Mouse (Mus musculus) stomach, embryonic 14.5 days (tissue): Measurements from ENCODE around the gene Cd81. TPM values are rescaled to one million over a fixed set of nuclear protein-coding genes. Genes with fewer than 3 reads are reported as not detected.
A peak's percentile ranks its signal among the peaks of the same experiment; 100 is the strongest.

Source experiments
- ATAC-seq: fragments of 200-750 bp; cut with Nextera tagmentation; 2 replicates; pipeline ENCODE4 v1.8.0; 2017; ENCODE audit warnings: low read depth, moderate TSS enrichment; ENCODE audit not compliant: insufficient number of reproducible peaks, insufficient read depth, low FRiP score
- H3K27ac ChIP-seq: fragments of 300-500 bp; sonication (generic); 2 replicates; pipeline ENCODE4 v1.5.1; 2014; ENCODE audit warnings: mild to moderate bottlenecking, low read length, moderate library complexity, mixed read lengths
- H3K27me3 ChIP-seq: fragments of 300-500 bp; sonication (generic); 2 replicates; pipeline ENCODE4 v1.6.1; 2014; ENCODE audit warnings: low read length, control low read depth, mixed read lengths; ENCODE audit not compliant: control insufficient read depth, insufficient read depth
- H3K36me3 ChIP-seq: fragments of 300-500 bp; sonication (generic); 2 replicates; pipeline ENCODE4 v1.6.1; 2014; ENCODE audit warnings: mild to moderate bottlenecking, control low read depth, low read length, moderate library complexity, mixed read lengths; ENCODE audit not compliant: control insufficient read depth, insufficient read depth
- H3K4me1 ChIP-seq: fragments of 300-500 bp; sonication (generic); 2 replicates; pipeline ENCODE4 v1.6.1; 2014; ENCODE audit warnings: low read length, control low read depth, mixed read lengths; ENCODE audit not compliant: control insufficient read depth, insufficient read depth
- H3K4me2 ChIP-seq: fragments of 300-500 bp; sonication (generic); replicated peaks from 2 replicates; pipeline ENCODE4 v1.6.1; 2014; ENCODE audit warnings: low read depth, low read length, control low read depth
- H3K4me3 ChIP-seq: fragments of 300-500 bp; sonication (generic); 2 replicates; pipeline ENCODE4 v1.5.1; 2014; ENCODE audit warnings: low read depth, low read length, control low read depth
- H3K9ac ChIP-seq: fragments of 300-500 bp; sonication (generic); replicated peaks from 2 replicates; pipeline ENCODE4 v1.6.1; 2014; ENCODE audit warnings: low read depth, mild to moderate bottlenecking, control low read depth, low read length, moderate library complexity, mixed read lengths
- H3K9me3 ChIP-seq: fragments of 300-500 bp; sonication (generic); 2 replicates; pipeline ENCODE4 v1.6.1; 2016; ENCODE audit warnings: low read depth, low read length, control low read depth; ENCODE audit not compliant: control insufficient read depth
- WGBS: fragments of 180-500 bp; shearing (Covaris S2); extraction: QIAGEN DNeasy Blood & Tissue Kit; methylation state at CpG from one replicate; pipeline ENCODE4 v1.1.7; 2014; 5-methylcytosine and 5-hydroxymethylcytosine counted together
- polyA plus RNA-seq: library from polyadenylated mRNA; unstranded; fragments of >200 nt; fragmentation: Nextera tagmentation; extraction: Ambion mirVana; gene quantifications from 2 replicates; pipeline ENCODE4 v1.2.1, GENCODE M21; 2014

The Cd81 gene
- polyA plus RNA-seq, 1 experiment from 2014 or later, result 725 TPM

DNA sequence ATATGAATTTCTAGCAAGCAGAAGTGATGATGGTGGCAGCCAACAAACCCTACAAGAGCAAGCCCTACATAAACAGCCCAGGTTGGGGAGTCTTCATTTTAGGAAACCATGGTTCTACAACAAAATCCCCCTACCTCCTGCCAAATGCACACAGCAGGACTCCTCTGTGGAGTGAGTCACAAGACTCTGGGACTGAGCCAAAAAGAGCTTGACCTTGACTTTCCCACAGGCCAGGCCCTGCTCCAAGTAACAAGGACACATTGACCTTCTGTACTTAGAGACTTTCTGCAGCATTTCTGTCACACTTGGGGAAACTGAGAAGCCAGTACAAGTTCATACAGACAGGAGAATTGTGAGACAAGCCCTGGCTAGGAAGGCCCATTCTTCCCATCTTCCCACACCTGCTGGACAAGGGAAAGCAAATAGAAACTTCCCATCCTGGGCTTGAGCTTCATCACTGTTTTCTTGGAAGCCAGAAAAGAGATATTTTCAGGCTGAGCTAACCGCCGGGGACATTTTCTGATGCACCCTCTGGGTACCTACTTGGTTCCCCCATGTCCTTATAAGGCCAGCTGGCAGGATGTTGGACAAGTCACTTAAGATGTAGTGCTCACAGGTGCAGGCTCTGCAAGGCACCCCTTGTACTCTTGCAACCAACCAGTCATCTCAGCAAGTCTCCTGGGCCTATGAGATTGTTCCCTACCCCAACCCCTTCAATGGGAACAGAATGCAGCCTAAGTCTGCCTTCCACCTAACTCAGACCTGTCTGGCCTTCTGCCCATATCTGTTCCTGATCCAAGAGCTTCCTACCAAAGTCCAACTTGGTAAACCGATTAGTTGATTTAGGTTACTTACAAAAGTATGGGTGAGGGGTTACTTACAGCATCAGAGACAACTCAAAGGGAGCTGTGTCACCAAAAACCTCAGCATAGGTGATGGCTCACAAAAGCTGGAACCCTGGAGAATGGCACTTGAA lies 2.4 kb upstream of the Cd81 start:
- no peak overlapping the region for H3K9ac ChIP-seq
- peaks cover 4% of the 10 kb centered on the region; the same call in 1 of the 2 replicates for H3K36me3 ChIP-seq
- peaks cover 15% of the 10 kb centered on the region for H3K4me1 ChIP-seq
- no peak overlapping the region for H3K27ac ChIP-seq
- ATAC-seq, result no peak
- H3K4me2 ChIP-seq, result no peak overlapping the region
- no peaks in the 10 kb centered on the region for H3K27me3 ChIP-seq
- 93% methylated on average over 3 of the region's 3 CpGs for WGBS
- H3K9me3 ChIP-seq, result no peaks in the 10 kb centered on the region
- no peak overlapping the region for H3K4me3 ChIP-seq

DNA sequence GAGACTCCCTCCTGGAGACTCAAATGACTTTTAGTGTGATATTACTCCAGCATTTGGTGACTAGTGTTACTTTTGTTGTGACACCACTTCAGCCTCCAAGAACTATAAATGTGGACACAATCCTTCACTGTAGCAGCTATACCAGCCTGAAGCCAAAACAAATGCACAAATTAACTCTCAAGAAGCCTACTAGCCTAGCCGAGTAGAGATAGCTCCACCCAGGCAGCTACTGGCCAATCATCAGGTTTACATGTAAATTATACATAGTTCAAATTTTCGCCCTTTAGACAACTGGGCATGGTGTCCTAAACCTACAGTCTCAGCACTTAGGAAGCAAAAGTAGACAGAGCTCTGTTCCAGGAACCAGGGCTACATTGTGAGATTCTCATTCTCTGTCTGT lies 1.2 kb upstream of the Cd81 start:
- Histone ChIP-seq H3K27me3 (no peaks in the 10 kb centered on the region), H3K4me1 (peaks cover 26% of the 10 kb centered on the region), H3K9me3 (no peaks in the 10 kb centered on the region), H3K36me3 (peaks cover 4% of the 10 kb centered on the region; the same call in 1 of the 2 replicates), H3K4me3 (no peak overlapping the region), H3K9ac (no peak overlapping the region), H3K27ac (no peak overlapping the region), H3K4me2 (no peak overlapping the region)
- 57% methylated on average over 2 of the region's 2 CpGs for WGBS
- no peak for ATAC-seq

- Histone ChIP-seq H3K27me3 (no peaks in the 10 kb centered on the region), H3K4me3 (peak overlapping the region; percentile 82), H3K9ac (peak overlapping the region; percentile 91), H3K9me3 (no peaks in the 10 kb centered on the region), H3K36me3 (peaks cover 8% of the 10 kb centered on the region; the same call in 1 of the 2 replicates), H3K4me1 (peaks cover 45% of the 10 kb centered on the region), H3K27ac (peak overlapping the region; percentile 91), H3K4me2 (peak overlapping the region; percentile 95)
- under 1% methylated on average over 46 of the region's 46 CpGs for WGBS
- peak; percentile 67 for ATAC-seq
Observed at GRCm38 (mm10) chr7:143053008-143053899, 715 bp downstream of the Cd81 start.

GRCm38 (mm10) chr7:143053961-143054611 lies 1.5 kb downstream of the Cd81 start:
- Histone ChIP-seq H3K4me2 (peak overlapping the region; percentile 95), H3K27me3 (no peaks in the 10 kb centered on the region), H3K36me3 (peaks cover 9% of the 10 kb centered on the region; the same call in 1 of the 2 replicates), H3K9me3 (no peaks in the 10 kb centered on the region), H3K4me1 (peaks cover 54% of the 10 kb centered on the region), H3K4me3 (peak overlapping the region; percentile 82), H3K27ac (peak overlapping the region; percentile 91; the same call in 1 of the 2 replicates), H3K9ac (peak overlapping the region; percentile 91)
- ATAC-seq, result no peak
- WGBS, result 29% methylated on average over 11 of the region's 11 CpGs

DNA sequence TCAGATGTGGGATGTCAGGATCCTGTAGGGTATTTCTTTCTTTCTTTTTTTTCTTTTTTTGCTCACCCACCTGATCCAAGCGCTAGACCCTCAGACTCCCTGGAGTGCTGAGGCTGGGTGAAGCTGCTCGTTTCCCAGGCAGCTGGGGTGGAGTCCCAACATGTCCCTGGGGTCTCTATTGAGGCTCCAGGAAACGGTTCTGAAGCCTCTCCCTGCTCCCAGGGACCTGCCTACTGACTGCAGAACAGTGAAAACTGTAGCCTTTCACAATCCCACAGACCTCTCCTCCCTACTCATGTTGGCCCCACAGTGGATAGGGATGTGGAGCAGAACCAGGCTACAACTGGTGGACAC lies 2.0 kb downstream of the Cd81 start:
- Histone ChIP-seq H3K27ac (no peak overlapping the region), H3K4me3 (peak overlapping the region; percentile 82), H3K27me3 (no peaks in the 10 kb centered on the region), H3K4me2 (peak overlapping the region; percentile 95), H3K4me1 (peaks cover 57% of the 10 kb centered on the region), H3K9ac (peak overlapping the region; percentile 91; the same call in 1 of the 2 replicates), H3K36me3 (peaks cover 9% of the 10 kb centered on the region; the same call in 1 of the 2 replicates), H3K9me3 (no peaks in the 10 kb centered on the region)
- WGBS, result 40% methylated on average over 3 of the region's 3 CpGs
- no peak for ATAC-seq

DNA sequence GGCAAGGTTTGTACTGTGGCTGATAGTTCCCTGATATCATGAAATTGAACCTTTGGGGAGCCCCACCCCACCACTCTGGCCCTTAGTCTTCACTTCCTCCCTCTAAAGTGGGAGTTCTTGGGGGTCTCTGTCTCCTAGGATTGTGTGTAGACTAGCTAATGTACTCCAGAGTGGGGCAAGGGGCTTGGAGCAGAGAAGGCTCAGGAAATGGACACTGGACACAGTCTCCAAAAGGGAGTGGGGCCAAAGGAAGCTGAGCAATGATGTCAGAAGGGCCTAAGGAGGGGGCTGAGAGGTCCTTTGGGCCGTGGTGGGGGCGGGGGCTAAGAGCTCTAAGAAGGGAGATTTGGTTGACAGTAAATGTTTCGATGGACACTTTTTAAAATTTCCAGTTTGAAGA lies 2.5 kb downstream of the Cd81 start:
- WGBS, result 84% methylated on average over 3 of the region's 3 CpGs
- no peaks in the 10 kb centered on the region for H3K9me3 ChIP-seq
- peak overlapping the region; percentile 82 for H3K4me3 ChIP-seq
- H3K36me3 ChIP-seq, result peaks cover 11% of the 10 kb centered on the region; the same call in 1 of the 2 replicates
- peaks cover 57% of the 10 kb centered on the region for H3K4me1 ChIP-seq
- H3K27me3 ChIP-seq, result no peaks in the 10 kb centered on the region
- H3K27ac ChIP-seq, result no peak overlapping the region
- ATAC-seq, result no peak
- peak overlapping the region; percentile 91; the same call in 1 of the 2 replicates for H3K9ac ChIP-seq
- peak overlapping the region; percentile 95 for H3K4me2 ChIP-seq

DNA sequence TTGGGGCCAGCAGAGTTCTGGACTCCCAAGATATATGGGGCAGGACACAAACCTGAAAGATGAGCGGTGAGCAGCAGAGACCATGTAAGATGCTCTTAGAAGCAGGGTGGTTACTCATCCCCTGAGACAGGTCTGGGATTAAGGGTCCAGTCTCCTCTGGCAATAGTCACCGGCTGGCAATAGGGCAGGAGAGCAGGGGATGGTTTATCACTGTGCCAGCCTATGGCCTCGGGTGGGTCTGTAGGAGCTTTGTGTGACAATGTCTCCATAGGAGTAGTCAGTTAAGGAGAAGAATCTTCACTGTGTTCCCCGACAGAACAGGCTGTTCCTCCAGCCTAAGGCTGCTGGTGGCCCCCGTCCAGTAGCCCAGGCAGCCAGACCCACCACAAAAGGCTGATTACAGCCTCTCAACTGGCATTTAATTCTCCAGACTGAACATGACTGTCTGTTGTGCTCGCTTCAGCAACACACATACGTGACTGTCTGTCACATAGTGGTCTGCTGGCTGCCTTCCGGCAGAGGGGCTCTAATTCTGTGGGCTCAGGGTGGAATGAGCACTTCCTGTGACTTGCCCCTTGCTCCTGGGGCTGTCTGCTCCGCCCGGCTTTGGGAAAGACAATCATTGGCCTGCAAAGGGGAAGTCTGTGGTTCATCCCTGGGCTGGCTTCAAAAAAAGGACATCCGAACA lies 3.1 kb downstream of the Cd81 start:
- Histone ChIP-seq H3K27me3 (no peaks in the 10 kb centered on the region), H3K27ac (no peak overlapping the region; the same call in 1 of the 2 replicates), H3K36me3 (peaks cover 14% of the 10 kb centered on the region; the same call in 1 of the 2 replicates), H3K9me3 (no peaks in the 10 kb centered on the region), H3K9ac (no peak overlapping the region), H3K4me2 (peak overlapping the region; percentile 95), H3K4me3 (peak overlapping the region; percentile 82; the same call in 1 of the 2 replicates), H3K4me1 (peaks cover 57% of the 10 kb centered on the region)
- no peak for ATAC-seq
- 67% methylated on average over 11 of the region's 11 CpGs for whole genome bisulfite sequencing
